11 mouse cellular contexts compared by ENCODE assay signal in the genomic region with DNA sequence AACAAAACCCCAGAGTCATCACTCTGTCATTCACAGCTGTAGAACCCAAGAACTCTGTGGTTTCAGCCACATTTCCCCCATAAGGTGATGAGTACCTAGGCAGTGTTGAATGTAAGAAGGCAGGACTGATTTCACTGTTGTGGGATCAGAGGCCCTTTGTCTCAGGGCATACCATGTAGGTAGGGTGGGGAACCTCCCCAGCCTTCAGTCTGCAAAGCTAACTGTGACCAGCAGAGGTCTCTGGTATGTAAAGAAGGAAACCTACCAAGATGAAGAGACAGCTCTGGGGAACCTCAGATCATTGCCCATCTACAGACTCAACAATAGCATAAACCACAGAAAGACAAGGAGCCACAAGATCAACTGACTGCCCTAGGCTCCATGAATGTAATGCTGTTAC. TPM values are rescaled to one million over a fixed set of nuclear protein-coding genes. Genes with fewer than 3 reads are reported as not detected.
A peak's percentile ranks its signal among the peaks of the same experiment; 100 is the strongest.
DNase-seq lines count a peak whose midpoint lies in the region; ATAC-seq lines count a peak whose summit lies in the region.
"Had no signal": no experiment of that assay in that cellular context is flagged by ENCODE, and none has a peak within 500 bp of the region (broad histone marks: within the 10 kb centered on the region; RNA-seq: fewer than 3 reads in every experiment).

No protein-coding gene starts in this region.

- H3K27ac ChIP-seq in limb, embryonic 11.5 days (replicated peaks; ENCODE audit: low read depth, low read length): no peak overlapping the region
- no peak overlapping the region for H3K27ac ChIP-seq in limb, embryonic 10.5 days
- H3K27ac ChIP-seq in hindbrain, embryonic 14.5 days: no peak overlapping the region
- H3K27ac ChIP-seq: embryonic facial prominence, embryonic 15.5 days; stomach, embryonic 15.5 days had no signal

- H3K27me3 ChIP-seq in limb, embryonic 11.5 days (ENCODE audit: control insufficient read depth, insufficient read depth, low read length): no peaks in the 10 kb centered on the region
- H3K27me3 ChIP-seq in limb, embryonic 10.5 days (ENCODE audit: low read depth, poor library complexity, severe bottlenecking): peaks cover 3% of the 10 kb centered on the region; the same call in 1 of the 2 replicates
- no peaks in the 10 kb centered on the region for H3K27me3 ChIP-seq in hindbrain, embryonic 14.5 days (ENCODE audit: control insufficient read depth, insufficient read depth, low read length)
- H3K27me3 ChIP-seq: embryonic facial prominence, embryonic 15.5 days; stomach, embryonic 15.5 days had no signal

- no peak overlapping the region for H3K4me3 ChIP-seq in limb, embryonic 11.5 days (ENCODE audit: low read depth, low read length)
- no peak overlapping the region for H3K4me3 ChIP-seq in limb, embryonic 10.5 days
- H3K4me3 ChIP-seq in hindbrain, embryonic 14.5 days (replicated peaks; ENCODE audit: low read length): no peak overlapping the region
- H3K4me3 ChIP-seq: embryonic facial prominence, embryonic 15.5 days; stomach, embryonic 15.5 days had no signal

- no peak overlapping the region for H3K4me2 ChIP-seq in limb, embryonic 11.5 days (ENCODE audit: low read depth, severe bottlenecking)
- no peak overlapping the region for H3K4me2 ChIP-seq in hindbrain, embryonic 14.5 days (replicated peaks)
- H3K4me2 ChIP-seq: embryonic facial prominence, embryonic 15.5 days; stomach, embryonic 15.5 days had no signal

- H3K9me3 ChIP-seq in limb, embryonic 11.5 days (ENCODE audit: control insufficient read depth, low read length): no peaks in the 10 kb centered on the region
- no peaks in the 10 kb centered on the region for H3K9me3 ChIP-seq in limb, embryonic 10.5 days (replicated peaks)
- no peaks in the 10 kb centered on the region for H3K9me3 ChIP-seq in hindbrain, embryonic 14.5 days (ENCODE audit: control insufficient read depth, low read length)
- H3K9me3 ChIP-seq: embryonic facial prominence, embryonic 15.5 days; stomach, embryonic 15.5 days had no signal

- H3K36me3 ChIP-seq in limb, embryonic 11.5 days (ENCODE audit: control insufficient read depth, insufficient read depth, low read length): no peaks in the 10 kb centered on the region
- no peaks in the 10 kb centered on the region for H3K36me3 ChIP-seq in limb, embryonic 10.5 days
- H3K36me3 ChIP-seq in hindbrain, embryonic 14.5 days (replicated peaks; ENCODE audit: control insufficient read depth, insufficient read depth): no peaks in the 10 kb centered on the region
- H3K36me3 ChIP-seq: embryonic facial prominence, embryonic 15.5 days; stomach, embryonic 15.5 days had no signal

- no peaks in the 10 kb centered on the region for H3K4me1 ChIP-seq in limb, embryonic 11.5 days (ENCODE audit: control insufficient read depth, insufficient read depth, low read length)
- peaks cover 9% of the 10 kb centered on the region for H3K4me1 ChIP-seq in limb, embryonic 10.5 days
- no peaks in the 10 kb centered on the region for H3K4me1 ChIP-seq in hindbrain, embryonic 14.5 days (replicated peaks; ENCODE audit: control insufficient read depth, insufficient read depth, low read length)
- H3K4me1 ChIP-seq: embryonic facial prominence, embryonic 15.5 days; stomach, embryonic 15.5 days had no signal

- ATAC-seq in CD4-positive, CD25-positive, alpha-beta regulatory T cell, adult 4 months: no peak
- ATAC-seq in limb, embryonic 11.5 days (ENCODE audit: insufficient number of reproducible peaks, low FRiP score, low TSS enrichment, low read depth): no peak
- peak; percentile 40; the same call in 1 of the 2 replicates for ATAC-seq in hindbrain, embryonic 14.5 days (ENCODE audit: low FRiP score)

- peak; percentile 33 for DNase-seq in CD4-positive, CD25-positive, alpha-beta regulatory T cell, adult 2 months (ENCODE audit: low read depth, low spot score)
- peak; percentile 30 for DNase-seq in limb, embryonic 11.5 days (ENCODE audit: low spot score)
- no peak for DNase-seq in limb, embryonic 10.5 days (ENCODE audit: low spot score)
- peak; percentile 37 to 46 for DNase-seq in adrenal gland, postnatal 36 days
- peak; percentile 57 for DNase-seq in hindbrain, embryonic 14.5 days (ENCODE audit: low spot score)
- DNase-seq in right cerebral cortex, adult 2 months (ENCODE audit: low spot score in 2 of 2): peak; percentile 52 to 65
- DNase-seq in urinary bladder, postnatal 36 days (ENCODE audit: low spot score in 2 of 2): no peak

- no peak overlapping the region for H3K9ac ChIP-seq in limb, embryonic 11.5 days (ENCODE audit: low read length)
- H3K9ac ChIP-seq in hindbrain, embryonic 14.5 days: no peak overlapping the region
- H3K9ac ChIP-seq: embryonic facial prominence, embryonic 15.5 days; stomach, embryonic 15.5 days had no signal

RNA-seq across cellular contexts. Expression of gene 1700113H08Rik, which starts 36.4 kb away (rescaled TPM):
- polyA plus RNA-seq in CD4-positive, CD25-positive, alpha-beta regulatory T cell, adult 4 months (2017; shearing (Covaris generic)): not detected
- not detected in 2 replicates for polyA plus RNA-seq in limb, embryonic 11.5 days (2014; fragmentation: Nextera tagmentation; extraction: Ambion mirVana)
- not detected in 2 replicates for polyA plus RNA-seq in limb, embryonic 10.5 days (2016; fragmentation: Nextera tagmentation; extraction: Ambion mirVana)
- not detected for total RNA-seq in adrenal gland, postnatal 36 days (2021)
- 0.37 TPM in 1 of 2 replicates, not detected in the other for polyA plus RNA-seq in hindbrain, embryonic 14.5 days (2014; fragmentation: Nextera tagmentation; extraction: Ambion mirVana)
- total RNA-seq: left cerebral cortex, postnatal 36 days had no signal
- polyA plus RNA-seq: embryonic facial prominence, embryonic 15.5 days had no signal

Comparison
In these comparisons a context has a peak if more than half of its experiments do, and no peak if none do; other contexts are left out.
1. DNase-seq: peak in CD4-positive, CD25-positive, alpha-beta regulatory T cell, adult 2 months (single experiment), limb, embryonic 11.5 days (single experiment), adrenal gland, postnatal 36 days (2 of 2), hindbrain, embryonic 14.5 days (single experiment) and right cerebral cortex, adult 2 months (2 of 2); none in limb, embryonic 10.5 days (single experiment) and urinary bladder, postnatal 36 days (0 of 2).